28 mouse cellular contexts compared by ENCODE assay signal in genomic region chr6:9842391-9842790, GRCm38 (mm10).
"Had no signal": no experiment of that assay in that cellular context is flagged by ENCODE, and none has a peak within 500 bp of the region (broad histone marks: within the 10 kb centered on the region; RNA-seq: fewer than 3 reads in every experiment).

No protein-coding gene starts in this region.

- ATAC-seq: hindbrain, embryonic 16.5 days; inflammation-experienced regulatory T-cells, adult 6 months; intestine, embryonic 15.5 days; intestine, postnatal 0 days; liver, postnatal 0 days had no signal

- H3K27ac ChIP-seq: heart, embryonic 10.5 days; hindbrain, embryonic 10.5 days; hindbrain, embryonic 12.5 days; hindbrain, embryonic 14.5 days; intestine, embryonic 15.5 days; layer of hippocampus, adult 2 months; left cerebral cortex, adult 2 months; limb, embryonic 10.5 days; limb, embryonic 12.5 days; liver, embryonic 13.5 days; liver, embryonic 15.5 days had no signal

- H3K36me3 ChIP-seq: heart, embryonic 10.5 days; heart, embryonic 12.5 days; hindbrain, embryonic 10.5 days; hindbrain, embryonic 12.5 days; intestine, embryonic 15.5 days; limb, embryonic 10.5 days; limb, embryonic 12.5 days; liver, embryonic 13.5 days; liver, embryonic 15.5 days had no signal

- H3K9ac ChIP-seq: heart, embryonic 12.5 days; hindbrain, embryonic 12.5 days; hindbrain, embryonic 14.5 days; intestine, embryonic 15.5 days; limb, embryonic 12.5 days; liver, embryonic 13.5 days; liver, embryonic 15.5 days; liver, postnatal 0 days had no signal

- H3K9me3 ChIP-seq: heart, embryonic 10.5 days; hindbrain, embryonic 12.5 days; intestine, embryonic 15.5 days; limb, embryonic 10.5 days; limb, embryonic 12.5 days; liver, embryonic 15.5 days had no signal

- H3K27me3 ChIP-seq: heart, embryonic 12.5 days; hindbrain, embryonic 12.5 days; intestine, embryonic 15.5 days; limb, embryonic 12.5 days; liver, embryonic 13.5 days; liver, embryonic 15.5 days had no signal

- DNase-seq: gastrocnemius, postnatal 14 days; gastrocnemius, postnatal 36 days; heart, adult 11 months; heart, postnatal 10 days; heart, postnatal 4 days; kidney, adult 18-20 months; kidney, adult 8-10 months; kidney, postnatal 10 days; kidney, postnatal 25 days; kidney, postnatal 4 days; liver; liver, embryonic 13.5 days; liver, postnatal 0 days had no signal

- H3K4me2 ChIP-seq: heart, embryonic 12.5 days; hindbrain, embryonic 12.5 days; hindbrain, embryonic 14.5 days; intestine, embryonic 15.5 days; limb, embryonic 12.5 days; liver, embryonic 11.5 days; liver, embryonic 13.5 days; liver, embryonic 15.5 days had no signal

- H3K4me1 ChIP-seq: heart, embryonic 10.5 days; heart, embryonic 12.5 days; hindbrain, embryonic 10.5 days; hindbrain, embryonic 12.5 days; intestine, embryonic 15.5 days; limb, embryonic 10.5 days; limb, embryonic 12.5 days; liver, embryonic 13.5 days; liver, embryonic 15.5 days had no signal

- H3K4me3 ChIP-seq: heart, embryonic 10.5 days; heart, embryonic 12.5 days; hindbrain, embryonic 10.5 days; hindbrain, embryonic 12.5 days; intestine, embryonic 15.5 days; layer of hippocampus, adult 2 months; left cerebral cortex, adult 2 months; limb, embryonic 10.5 days; limb, embryonic 12.5 days; liver, embryonic 13.5 days; liver, embryonic 15.5 days had no signal
